Mouse (Mus musculus) forebrain, embryonic 16.5 days (tissue): ENCODE data around the gene Olfr169. TPM values are rescaled to one million over a fixed set of nuclear protein-coding genes. Genes with fewer than 3 reads are reported as not detected.
"Not testable (repeated sequence)": the region's sequence is repeated elsewhere in the genome, so short reads cannot be mapped to it uniquely, and the experiment has no call there.

Source experiments
- ATAC-seq: fragments of 200-750 bp; cut with Nextera tagmentation; 2 replicates; pipeline ENCODE4 v1.8.0; 2017; ENCODE audit warnings: mild to moderate bottlenecking, moderate library complexity
- H3K27ac ChIP-seq: fragments of 300-500 bp; sonication (generic); 2 replicates; pipeline ENCODE4 v1.5.1; 2014; ENCODE audit warnings: low read length, control low read depth
- H3K27me3 ChIP-seq: fragments of 300-500 bp; sonication (generic); replicated peaks from 2 replicates; pipeline ENCODE4 v1.6.1; 2014; ENCODE audit warnings: low read length; ENCODE audit not compliant: control insufficient read depth, insufficient read depth
- H3K36me3 ChIP-seq: fragments of 300-500 bp; sonication (generic); 2 replicates; pipeline ENCODE4 v1.6.1; 2014; ENCODE audit not compliant: control insufficient read depth, insufficient read depth
- H3K4me1 ChIP-seq: fragments of 300-500 bp; sonication (generic); replicated peaks from 2 replicates; pipeline ENCODE4 v1.6.1; 2014; ENCODE audit warnings: low read length; ENCODE audit not compliant: control insufficient read depth, insufficient read depth
- H3K4me2 ChIP-seq: fragments of 300-500 bp; sonication (generic); 2 replicates; pipeline ENCODE4 v1.6.1; 2014; ENCODE audit warnings: mild to moderate bottlenecking, low read length, control low read depth
- H3K4me3 ChIP-seq: fragments of 300-500 bp; sonication (generic); replicated peaks from 2 replicates; pipeline ENCODE4 v1.5.1; 2014; ENCODE audit warnings: mild to moderate bottlenecking, low read length, control low read depth
- H3K9ac ChIP-seq: fragments of 300-500 bp; sonication (generic); replicated peaks from 2 replicates; pipeline ENCODE4 v1.6.1; 2014; ENCODE audit warnings: low read depth, low read length, control low read depth
- H3K9me3 ChIP-seq: fragments of 300-500 bp; sonication (generic); 2 replicates; pipeline ENCODE4 v1.6.1; 2016; ENCODE audit warnings: low read length; ENCODE audit not compliant: control insufficient read depth
- WGBS: fragments of 180-500 bp; shearing (Covaris S2); extraction: QIAGEN DNeasy Blood & Tissue Kit; methylation state at CpG from one replicate; pipeline ENCODE4 v1.1.7; 2014; 5-methylcytosine and 5-hydroxymethylcytosine counted together
- polyA plus RNA-seq: library from polyadenylated mRNA; unstranded; fragments of >200 nt; fragmentation: Nextera tagmentation; extraction: Ambion mirVana; gene quantifications from 2 replicates; pipeline ENCODE4 v1.2.1, GENCODE M21; 2015

Olfr169 gene
- not detected in 2 replicates for polyA plus RNA-seq

GRCm38 (mm10) chr16:19571709-19572108 lies at the start of gene Olfr169:
Gene Olfr169, minus strand, starts transcription at chr16:19571809.
- H3K9me3 ChIP-seq, H3K36me3 ChIP-seq, H3K4me1 ChIP-seq, H3K9ac ChIP-seq, H3K27me3 ChIP-seq, ATAC-seq, H3K4me2 ChIP-seq, H3K27ac ChIP-seq, H3K4me3 ChIP-seq: not testable (repeated sequence)
- WGBS: 83% methylated on average over 2 of the region's 2 CpGs

- not testable (repeated sequence) for H3K36me3 ChIP-seq, H3K9ac ChIP-seq, H3K27ac ChIP-seq, H3K27me3 ChIP-seq, ATAC-seq, H3K9me3 ChIP-seq, H3K4me3 ChIP-seq, H3K4me1 ChIP-seq, H3K4me2 ChIP-seq
- WGBS: 91% methylated on average over 2 of the region's 2 CpGs
Measured at GRCm38 (mm10) chr16:19611782-19612181, 40.2 kb upstream of the Olfr169 start, which contains the start of gene Olfr170. Gene Olfr170, minus strand, starts transcription at chr16:19611882.

- WGBS: 53% methylated on average over 2 of the region's 2 CpGs
- H3K27me3 ChIP-seq: no peaks in the 10 kb centered on the region
- H3K4me1 ChIP-seq: no peaks in the 10 kb centered on the region
- H3K9me3 ChIP-seq: no peaks in the 10 kb centered on the region; the same call in 1 of the 2 replicates
- no peak overlapping the region for H3K4me3 ChIP-seq
- ATAC-seq: no peak
- no peaks in the 10 kb centered on the region for H3K36me3 ChIP-seq
- no peak overlapping the region for H3K9ac ChIP-seq
- no peak overlapping the region for H3K4me2 ChIP-seq
- no peak overlapping the region for H3K27ac ChIP-seq
Measured at GRCm38 (mm10) chr16:19603166-19603565, 31.6 kb upstream of the Olfr169 start.

- not testable (repeated sequence) for H3K27ac ChIP-seq, H3K36me3 ChIP-seq, H3K27me3 ChIP-seq, H3K9me3 ChIP-seq, H3K9ac ChIP-seq, H3K4me3 ChIP-seq, H3K4me2 ChIP-seq, ATAC-seq, H3K4me1 ChIP-seq
- WGBS: 89% methylated on average over 7 of the region's 7 CpGs
Measured at GRCm38 (mm10) chr16:19553429-19553828, 18.2 kb downstream of the Olfr169 start.

- not testable (repeated sequence) for H3K4me1 ChIP-seq, H3K9me3 ChIP-seq, H3K9ac ChIP-seq, H3K36me3 ChIP-seq, ATAC-seq, H3K27ac ChIP-seq, H3K4me3 ChIP-seq, H3K27me3 ChIP-seq, H3K4me2 ChIP-seq
- 91% methylated on average over 3 of the region's 3 CpGs for WGBS
Measured at GRCm38 (mm10) chr16:19552246-19552645, 19.4 kb downstream of the Olfr169 start.

GRCm38 (mm10) chr16:19535455-19535854 lies 36.2 kb downstream of the Olfr169 start, which contains the start of gene Olfr168:
Gene Olfr168, minus strand, starts transcription at chr16:19535555.
- Histone ChIP-seq H3K36me3 (no peaks in the 10 kb centered on the region), H3K4me2 (no peak within 1 kb of the TSS), H3K4me1 (no peaks in the 10 kb centered on the region), H3K4me3 (no peak within 1 kb of the TSS), H3K9me3 (no peaks in the 10 kb centered on the region), H3K27me3 (no peaks in the 10 kb centered on the region), H3K27ac (no peak within 1 kb of the TSS), H3K9ac (no peak within 1 kb of the TSS)
- no peak for ATAC-seq

GRCm38 (mm10) chr16:19522166-19522565 lies 49.4 kb downstream of the Olfr169 start, which contains the start of gene Olfr167:
Gene Olfr167, minus strand, starts transcription at chr16:19522266.
- H3K4me1 ChIP-seq: no peaks in the 10 kb centered on the region
- ATAC-seq: no peak
- no peak within 1 kb of the TSS for H3K4me2 ChIP-seq
- 92% methylated on average over 2 of the region's 2 CpGs for WGBS
- no peaks in the 10 kb centered on the region for H3K27me3 ChIP-seq
- no peaks in the 10 kb centered on the region for H3K36me3 ChIP-seq
- no peak within 1 kb of the TSS for H3K9ac ChIP-seq
- no peak within 1 kb of the TSS for H3K27ac ChIP-seq
- H3K4me3 ChIP-seq: no peak within 1 kb of the TSS
- H3K9me3 ChIP-seq: no peaks in the 10 kb centered on the region

Other genes starting within 250 kb of the Olfr169 start
- gene Olfr165, start 148.7 kb downstream of the Olfr169 start, polyA plus RNA-seq: not detected in 2 replicates
- not detected in 2 replicates for gene Olfr166, start 88.1 kb downstream of the Olfr169 start, polyA plus RNA-seq
- not detected in 2 replicates for gene Olfr167, start 49.5 kb downstream of the Olfr169 start, polyA plus RNA-seq
- gene Olfr168, start 36.3 kb downstream of the Olfr169 start, polyA plus RNA-seq: not detected in 2 replicates
- not detected in 2 replicates for gene Olfr170, start 40.1 kb upstream of the Olfr169 start, polyA plus RNA-seq
- gene Olfr171, start 58.1 kb upstream of the Olfr169 start, polyA plus RNA-seq: not detected in 2 replicates
- gene Lamp3, start 134.6 kb upstream of the Olfr169 start, polyA plus RNA-seq: not detected in 2 replicates
- 50.9 and 55.5 TPM in 2 replicates for gene B3gnt5, start 188.4 kb upstream of the Olfr169 start, polyA plus RNA-seq